ENCODE assay signal across 8 mouse cellular contexts in genomic region chr4:120277255-120277928, GRCm38 (mm10). TPM values are rescaled to one million over a fixed set of nuclear protein-coding genes. Genes with fewer than 3 reads are reported as not detected.
DNase-seq lines count a peak whose midpoint lies in the region; ATAC-seq and TF ChIP-seq lines count a peak whose summit lies in the region.

No protein-coding gene starts in this region.

- peaks cover under 1% of the 10 kb centered on the region; the same call in 1 of the 2 replicates for H3K4me1 ChIP-seq in neural tube, embryonic 11.5 days (ENCODE audit: control insufficient read depth, insufficient read depth, low read length)
- peaks cover 29% of the 10 kb centered on the region for H3K4me1 ChIP-seq in neural tube, embryonic 15.5 days
- peaks cover 28% of the 10 kb centered on the region for H3K4me1 ChIP-seq in forebrain, postnatal 0 days (ENCODE audit: insufficient read depth)

- DNase-seq in neural tube, embryonic 11.5 days (ENCODE audit: low spot score) = peak; percentile 35
- no peak for DNase-seq in forebrain, postnatal 0 days
- peak; percentile 58 for DNase-seq in kidney, adult 11 months
- DNase-seq in lung, postnatal 25 days (ENCODE audit: low spot score) = peak; percentile 81
- no peak for DNase-seq in frontal cortex, postnatal 36 days (ENCODE audit: low spot score in 2 of 2)
- DNase-seq in cerebellum, adult 9-10 months = no peak
- DNase-seq in spleen, postnatal 36 days (ENCODE audit: low spot score in 2 of 2) = no peak

- 48% methylated on average over 4 of the region's 4 CpGs for WGBS in neural tube, embryonic 11.5 days
- WGBS in neural tube, embryonic 15.5 days = 26% methylated on average over 4 of the region's 4 CpGs
- 27% methylated on average over 4 of the region's 4 CpGs for WGBS in forebrain, postnatal 0 days

- peak; percentile 42; the same call in 1 of the 2 replicates for ATAC-seq in neural tube, embryonic 11.5 days (ENCODE audit: insufficient read depth, low FRiP score, low TSS enrichment)
- no peak for ATAC-seq in neural tube, embryonic 15.5 days (ENCODE audit: low FRiP score)
- peak; percentile 32; the same call in 1 of the 2 replicates for ATAC-seq in forebrain, postnatal 0 days

- H3K9me3 ChIP-seq in neural tube, embryonic 11.5 days (ENCODE audit: control insufficient read depth, low read length) = no peaks in the 10 kb centered on the region
- H3K9me3 ChIP-seq in neural tube, embryonic 15.5 days (replicated peaks) = no peaks in the 10 kb centered on the region
- H3K9me3 ChIP-seq in forebrain, postnatal 0 days (ENCODE audit: low read length) = no peaks in the 10 kb centered on the region

- H3K4me2 ChIP-seq in neural tube, embryonic 11.5 days (ENCODE audit: low read depth) = no peak overlapping the region
- no peak overlapping the region for H3K4me2 ChIP-seq in neural tube, embryonic 15.5 days
- H3K4me2 ChIP-seq in forebrain, postnatal 0 days (ENCODE audit: low read depth) = no peak overlapping the region

- H3K27me3 ChIP-seq in neural tube, embryonic 11.5 days (ENCODE audit: control insufficient read depth, insufficient read depth, low read length) = peaks cover 10% of the 10 kb centered on the region
- peaks cover 12% of the 10 kb centered on the region; the same call in 1 of the 2 replicates for H3K27me3 ChIP-seq in neural tube, embryonic 15.5 days (replicated peaks)
- H3K27me3 ChIP-seq in forebrain, postnatal 0 days (ENCODE audit: insufficient read depth, low read length) = no peaks in the 10 kb centered on the region

- H3K9ac ChIP-seq in neural tube, embryonic 11.5 days (ENCODE audit: low read length) = no peak overlapping the region
- no peak overlapping the region for H3K9ac ChIP-seq in neural tube, embryonic 15.5 days (replicated peaks)
- no peak overlapping the region for H3K9ac ChIP-seq in forebrain, postnatal 0 days

- H3K27ac ChIP-seq in neural tube, embryonic 11.5 days (ENCODE audit: low read depth, low read length) = no peak overlapping the region
- no peak overlapping the region for H3K27ac ChIP-seq in neural tube, embryonic 15.5 days (replicated peaks)
- no peak overlapping the region for H3K27ac ChIP-seq in forebrain, postnatal 0 days (ENCODE audit: low read depth, low read length)

- H3K4me3 ChIP-seq in neural tube, embryonic 11.5 days (ENCODE audit: low read depth, low read length) = no peak overlapping the region
- H3K4me3 ChIP-seq in neural tube, embryonic 15.5 days (replicated peaks) = no peak overlapping the region
- no peak overlapping the region for H3K4me3 ChIP-seq in forebrain, postnatal 0 days (ENCODE audit: low read depth, low read length)

- H3K36me3 ChIP-seq in neural tube, embryonic 11.5 days (ENCODE audit: control insufficient read depth, insufficient read depth, low read length) = no peaks in the 10 kb centered on the region
- no peaks in the 10 kb centered on the region for H3K36me3 ChIP-seq in neural tube, embryonic 15.5 days
- no peaks in the 10 kb centered on the region for H3K36me3 ChIP-seq in forebrain, postnatal 0 days (ENCODE audit: insufficient read depth)

- no peak for TF ChIP-seq CTCF in forebrain, postnatal 0 days (IDR thresholded peaks at IDR 0.05; ENCODE audit: low read depth)

RNA-seq across cellular contexts. Expression of gene Foxo6, which starts 9.8 kb away (rescaled TPM):
- polyA plus RNA-seq in neural tube, embryonic 11.5 days (2014; fragmentation: Nextera tagmentation; extraction: Ambion mirVana) = 0.45 and 0.62 TPM in 2 replicates
- polyA plus RNA-seq in neural tube, embryonic 15.5 days (2015; fragmentation: Nextera tagmentation; extraction: Ambion mirVana) = 0.63 and 1.0 TPM in 2 replicates
- 40.8 and 44.0 TPM in 2 replicates for total RNA-seq in forebrain, postnatal 0 days (2014; rRNA removed)
- 3.5 and 3.6 TPM in 2 replicates for polyA plus RNA-seq in forebrain, postnatal 0 days (2015; fragmentation: Nextera tagmentation; extraction: Ambion mirVana)

Comparison
In these comparisons a context has a peak if more than half of its experiments do, and no peak if none do; other contexts are left out.
1. DNase-seq: peak in neural tube, embryonic 11.5 days (single experiment), kidney, adult 11 months (single experiment) and lung, postnatal 25 days (single experiment); none in forebrain, postnatal 0 days (single experiment), frontal cortex, postnatal 36 days (0 of 2), cerebellum, adult 9-10 months (single experiment) and spleen, postnatal 36 days (0 of 2).